Mouse (Mus musculus) thymus, adult 2 months (tissue): ENCODE data around the gene Chid1. TPM values are rescaled to one million over a fixed set of nuclear protein-coding genes. Genes with fewer than 3 reads are reported as not detected.

Experiments used
- DNase-seq: peaks from one replicate; pipeline ENCODE4 v3.0.0; 2021
- H3K27ac ChIP-seq: fragments of 200-500 bp; 2 replicates; pipeline ENCODE4 v1.5.1; 2012; ENCODE audit warnings: low read length, control low read depth; ENCODE audit not compliant: control insufficient read depth, insufficient read depth
- H3K27me3 ChIP-seq: fragments of 200-500 bp; 2 replicates; pipeline ENCODE4 v1.6.1; 2012; ENCODE audit warnings: mild to moderate bottlenecking, low read length, moderate library complexity, mixed read lengths; ENCODE audit not compliant: control insufficient read depth, insufficient read depth
- H3K36me3 ChIP-seq: fragments of 200-500 bp; 2 replicates; pipeline ENCODE4 v1.6.1; 2012; ENCODE audit warnings: mild to moderate bottlenecking, low read length, moderate library complexity; ENCODE audit not compliant: control insufficient read depth, insufficient read depth
- H3K4me1 ChIP-seq: fragments of 200-500 bp; replicated peaks from 2 replicates; pipeline ENCODE4 v1.6.1; 2012; ENCODE audit warnings: low read length; ENCODE audit not compliant: control insufficient read depth, insufficient read depth
- H3K4me3 ChIP-seq: fragments of 200-500 bp; 2 replicates; pipeline ENCODE4 v1.5.1; 2012; ENCODE audit warnings: mild to moderate bottlenecking, low read length, control low read depth, moderate library complexity; ENCODE audit not compliant: control insufficient read depth, insufficient read depth
- CTCF ChIP-seq: fragments of 200-500 bp; IDR thresholded peaks from 2 replicates; pipeline ENCODE4 v1.5.1; 2012; ENCODE audit warnings: mild to moderate bottlenecking, control low read depth, low read length, moderate library complexity, borderline replicate concordance; ENCODE audit not compliant: control insufficient read depth, poor library complexity, insufficient read depth; ENCODE audit errors: extremely low read depth
- POLR2A ChIP-seq: fragments of 200-500 bp; IDR thresholded peaks from 2 replicates; pipeline ENCODE4 v1.6.1; 2012; ENCODE audit warnings: mild to moderate bottlenecking, low read length, control low read depth, moderate library complexity; ENCODE audit not compliant: control insufficient read depth, poor library complexity, insufficient read depth; ENCODE audit errors: extremely low read depth
- WGBS: fragments of 180-500 bp; shearing (Covaris S2); methylation state at CpG from one replicate; pipeline ENCODE4 v1.1.7; 2018; 5-methylcytosine and 5-hydroxymethylcytosine counted together
- polyA plus RNA-seq: library from polyadenylated mRNA; depleted of rRNA; stranded (reverse); fragments of >200 nt; gene quantifications from 2 replicates; pipeline ENCODE4 v1.2.3, GENCODE M21; 2012

The Chid1 gene
- polyA plus RNA-seq, 1 experiment = 36.8 TPM

GRCm38 (mm10) chr7:141549432-141550061 lies 9.9 kb upstream of the Chid1 start:
- H3K27ac ChIP-seq = no peak overlapping the region
- H3K27me3 ChIP-seq = no peaks in the 10 kb centered on the region
- no peaks in the 10 kb centered on the region for H3K36me3 ChIP-seq
- TF ChIP-seq POLR2A (no peak), CTCF (no peak)
- no peak overlapping the region for H3K4me3 ChIP-seq
- no peak for DNase-seq
- no peaks in the 10 kb centered on the region for H3K4me1 ChIP-seq
- 97% methylated on average over 3 of the region's 3 CpGs for WGBS

- no peaks in the 10 kb centered on the region for H3K27me3 ChIP-seq
- 96% methylated on average over 4 of the region's 4 CpGs for WGBS
- no peak overlapping the region for H3K4me3 ChIP-seq
- no peaks in the 10 kb centered on the region for H3K36me3 ChIP-seq
- H3K4me1 ChIP-seq = peaks cover 10% of the 10 kb centered on the region
- TF ChIP-seq POLR2A (no peak), CTCF (no peak)
- no peak overlapping the region for H3K27ac ChIP-seq
- DNase-seq = no peak
Observed at GRCm38 (mm10) chr7:141544654-141545053, 5.0 kb upstream of the Chid1 start.

GRCm38 (mm10) chr7:141542588-141542987 lies 2.9 kb upstream of the Chid1 start:
- Histone ChIP-seq H3K4me3 (no peak overlapping the region), H3K27ac (no peak overlapping the region), H3K4me1 (peaks cover 21% of the 10 kb centered on the region), H3K36me3 (no peaks in the 10 kb centered on the region), H3K27me3 (no peaks in the 10 kb centered on the region)
- TF ChIP-seq CTCF = no peak
- TF ChIP-seq POLR2A = no peak
- no peak for DNase-seq
- 97% methylated on average over 2 of the region's 2 CpGs for WGBS

GRCm38 (mm10) chr7:141541681-141542080 lies 2.0 kb upstream of the Chid1 start:
- no peak for DNase-seq
- no peaks in the 10 kb centered on the region for H3K27me3 ChIP-seq
- H3K27ac ChIP-seq = no peak overlapping the region
- 96% methylated on average over 4 of the region's 4 CpGs for WGBS
- H3K4me1 ChIP-seq = peaks cover 21% of the 10 kb centered on the region
- no peaks in the 10 kb centered on the region for H3K36me3 ChIP-seq
- H3K4me3 ChIP-seq = no peak overlapping the region
- TF ChIP-seq POLR2A (no peak), CTCF (no peak)

GRCm38 (mm10) chr7:141540312-141541081 lies 840 bp upstream of the Chid1 start:
- Histone ChIP-seq H3K27ac (no peak overlapping the region), H3K36me3 (no peaks in the 10 kb centered on the region), H3K4me3 (peak overlapping the region; percentile 75), H3K27me3 (no peaks in the 10 kb centered on the region), H3K4me1 (peaks cover 21% of the 10 kb centered on the region)
- TF ChIP-seq CTCF (no peak), POLR2A (no peak)
- peak; percentile 14 for DNase-seq
- 22% methylated on average over 13 of the region's 13 CpGs for WGBS

GRCm38 (mm10) chr7:141538852-141539555 lies 653 bp downstream of the Chid1 start:
- Histone ChIP-seq H3K4me1 (peaks cover 21% of the 10 kb centered on the region), H3K4me3 (peak overlapping the region; percentile 75), H3K36me3 (no peaks in the 10 kb centered on the region), H3K27me3 (no peaks in the 10 kb centered on the region), H3K27ac (peak overlapping the region; percentile 10; the same call in 1 of the 2 replicates)
- WGBS = 8% methylated on average over 18 of the region's 18 CpGs
- TF ChIP-seq CTCF (no peak), POLR2A (no peak)
- peak; percentile 7 for DNase-seq
